Mouse (Mus musculus): ENCODE results near the gene Nfkbiz. TPM values are rescaled to one million over a fixed set of nuclear protein-coding genes. Genes with fewer than 3 reads are reported as not detected.

Gene Nfkbiz
- total RNA-seq, 4 experiments from 2014 or later: 3.4 to 8.0 (median 5.0) TPM

DNA sequence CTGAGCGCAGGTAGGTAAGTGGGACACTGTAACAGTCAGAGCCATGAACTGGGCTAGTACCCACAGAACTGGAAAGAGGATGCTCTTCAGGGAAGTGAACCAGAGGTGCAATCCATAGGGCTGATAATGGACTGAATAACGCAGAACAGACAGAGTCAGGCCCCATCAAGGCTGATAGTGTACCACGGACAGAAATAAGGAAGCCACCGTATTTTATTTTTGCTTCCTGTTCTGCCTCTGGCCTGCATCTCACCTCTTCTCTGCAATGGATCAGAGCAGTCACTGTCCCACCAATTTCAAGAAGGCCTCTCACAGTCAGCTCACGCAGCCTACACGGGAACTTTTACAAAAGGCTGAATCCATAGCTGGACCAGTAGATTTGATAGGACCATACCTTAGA lies 6.7 kb downstream of the Nfkbiz start:
- no peak for DNase-seq

DNA sequence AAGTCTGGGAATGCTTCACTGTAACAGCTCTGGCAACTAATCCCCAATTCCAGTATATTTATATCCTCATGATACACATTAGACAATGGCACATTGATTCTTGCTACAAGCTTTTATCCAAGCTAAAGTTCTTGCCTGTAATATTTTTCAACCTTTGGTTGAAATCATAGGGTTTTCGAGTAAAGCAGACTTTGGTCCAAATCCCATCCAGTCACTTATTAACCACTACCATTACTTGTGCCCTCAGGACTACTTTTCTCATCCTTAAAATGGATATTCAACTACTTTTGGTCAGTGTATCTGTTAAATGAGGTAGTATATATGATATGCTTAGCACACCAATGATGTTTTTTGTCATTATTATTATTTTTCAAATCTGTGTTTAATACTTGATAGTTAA lies 7.2 kb downstream of the Nfkbiz start:
- no peak for DNase-seq

DNA sequence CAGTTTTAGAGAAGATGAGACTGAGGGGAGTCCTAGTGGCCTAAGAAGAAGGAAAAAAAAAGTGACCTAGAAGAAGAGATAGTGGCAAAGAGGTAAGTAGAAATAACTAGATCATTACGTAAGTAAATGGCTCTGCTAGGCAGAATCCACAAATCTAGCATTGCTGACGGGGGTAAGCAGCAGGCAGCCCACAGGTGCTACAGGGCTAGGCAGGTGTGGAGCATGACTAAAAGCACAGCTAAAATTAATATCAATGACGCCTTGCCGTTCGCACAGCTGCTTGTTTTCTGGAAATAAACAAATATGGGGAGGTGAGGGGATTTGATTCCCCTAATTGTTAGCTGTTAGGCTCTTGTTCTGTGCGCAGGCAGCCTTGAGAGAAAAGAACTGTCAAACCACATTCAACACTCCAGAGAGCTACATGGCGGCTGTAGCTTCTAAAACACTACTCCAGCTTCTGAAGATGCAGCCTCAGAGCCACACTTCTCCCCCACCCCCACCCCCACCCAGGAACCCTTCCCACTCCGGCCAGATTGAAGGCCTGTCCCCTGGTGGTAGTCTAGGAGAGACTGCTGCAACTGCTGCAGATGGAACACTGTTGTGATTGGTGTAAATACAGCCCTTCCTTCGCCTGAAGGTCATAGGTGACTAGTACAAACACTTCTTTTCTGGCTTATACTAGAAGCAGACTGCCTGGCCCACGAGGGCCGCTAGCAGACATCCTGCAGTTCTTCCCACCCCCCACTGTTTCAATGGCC lies 15.1 kb downstream of the Nfkbiz start:
- DNase-seq: no peak

DNA sequence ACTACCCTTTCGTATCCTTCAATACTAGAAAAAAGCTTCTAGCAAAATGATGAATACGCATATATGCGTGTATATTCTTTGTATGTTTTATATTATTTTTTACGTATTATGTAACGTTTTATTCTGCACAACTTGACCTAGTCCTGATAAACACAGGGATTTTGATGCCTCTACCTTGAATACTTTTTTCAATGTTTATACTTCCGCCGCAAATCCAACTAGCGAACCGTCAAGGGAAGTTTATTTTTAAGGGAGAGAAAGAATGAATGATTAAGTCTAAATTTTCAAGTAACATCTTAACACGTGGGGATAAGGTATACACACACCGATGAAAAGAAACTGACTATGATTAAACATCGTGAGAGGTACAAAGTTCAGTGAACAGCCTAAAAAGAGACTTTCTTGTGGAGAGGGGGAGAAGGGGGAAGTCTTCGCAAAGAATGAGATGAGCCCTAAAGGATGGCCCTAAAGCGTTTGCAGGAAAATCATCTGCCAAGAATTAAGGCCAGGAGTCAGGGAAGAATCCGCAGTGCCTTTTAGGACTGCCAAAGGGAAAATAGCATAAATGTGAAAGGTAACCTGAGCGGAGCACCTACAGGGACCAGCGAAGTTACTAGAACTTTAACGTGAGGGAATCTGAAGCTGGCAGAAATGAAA lies 15.8 kb downstream of the Nfkbiz start:
- no peak for DNase-seq

DNA sequence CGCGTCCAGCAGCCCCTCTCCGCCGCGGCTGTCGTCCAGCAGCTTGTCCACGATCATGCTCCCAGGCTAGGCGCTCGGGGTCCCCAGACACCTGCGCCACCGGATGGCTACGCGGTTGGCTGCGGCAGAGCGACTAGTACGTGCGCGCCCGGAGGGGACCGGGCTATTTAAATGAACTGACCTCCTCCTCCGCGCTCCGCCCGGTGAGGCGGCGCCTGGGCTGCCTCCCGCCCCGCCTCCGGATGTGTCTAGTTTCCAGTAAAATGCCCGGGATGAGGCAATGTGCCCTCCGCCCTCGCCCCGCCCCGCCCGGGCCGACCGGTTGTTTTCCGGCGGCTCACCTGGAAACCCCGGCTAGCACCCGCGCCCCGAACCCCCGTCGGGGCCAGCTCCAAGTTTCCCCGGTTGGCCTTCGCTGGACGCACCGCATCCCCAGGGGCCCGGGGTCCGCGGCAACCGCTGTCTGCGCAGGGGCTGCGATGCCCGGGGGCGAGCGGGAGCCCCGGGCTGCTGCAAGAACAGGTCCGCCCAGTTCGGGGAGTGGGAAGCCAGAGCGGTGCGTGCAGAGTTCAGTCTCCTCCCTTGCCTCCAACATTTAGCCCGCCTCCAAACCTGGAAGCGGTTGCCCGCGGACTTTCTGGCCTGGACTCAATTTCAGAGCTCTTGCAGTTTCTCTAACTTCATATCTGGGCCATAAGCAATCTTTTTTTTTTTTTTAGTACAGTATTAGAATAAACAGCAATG lies 16.5 kb downstream of the Nfkbiz start:
- peak; percentile 95 for DNase-seq

DNA sequence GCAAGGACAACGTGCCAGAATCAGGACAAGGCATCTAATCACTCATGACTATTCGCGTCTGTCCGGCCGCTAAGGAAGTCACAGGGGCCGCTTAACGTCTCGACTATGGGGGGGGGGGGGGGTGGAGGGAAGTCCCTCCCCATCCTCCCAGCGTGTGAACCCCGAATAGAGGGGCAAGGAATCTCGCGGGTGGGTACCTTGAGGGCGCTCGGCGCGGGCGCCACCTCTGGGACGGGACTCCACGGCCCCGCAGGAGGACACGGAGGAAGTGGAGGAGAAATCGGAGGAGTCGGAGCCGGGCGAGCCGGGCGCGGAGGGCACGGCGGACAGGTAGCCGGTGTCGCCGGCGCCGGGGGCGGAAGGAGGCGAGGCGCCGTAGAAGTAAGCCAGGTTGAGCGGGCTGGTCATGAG lies 17.1 kb downstream of the Nfkbiz start:
- no peak for DNase-seq

DNA sequence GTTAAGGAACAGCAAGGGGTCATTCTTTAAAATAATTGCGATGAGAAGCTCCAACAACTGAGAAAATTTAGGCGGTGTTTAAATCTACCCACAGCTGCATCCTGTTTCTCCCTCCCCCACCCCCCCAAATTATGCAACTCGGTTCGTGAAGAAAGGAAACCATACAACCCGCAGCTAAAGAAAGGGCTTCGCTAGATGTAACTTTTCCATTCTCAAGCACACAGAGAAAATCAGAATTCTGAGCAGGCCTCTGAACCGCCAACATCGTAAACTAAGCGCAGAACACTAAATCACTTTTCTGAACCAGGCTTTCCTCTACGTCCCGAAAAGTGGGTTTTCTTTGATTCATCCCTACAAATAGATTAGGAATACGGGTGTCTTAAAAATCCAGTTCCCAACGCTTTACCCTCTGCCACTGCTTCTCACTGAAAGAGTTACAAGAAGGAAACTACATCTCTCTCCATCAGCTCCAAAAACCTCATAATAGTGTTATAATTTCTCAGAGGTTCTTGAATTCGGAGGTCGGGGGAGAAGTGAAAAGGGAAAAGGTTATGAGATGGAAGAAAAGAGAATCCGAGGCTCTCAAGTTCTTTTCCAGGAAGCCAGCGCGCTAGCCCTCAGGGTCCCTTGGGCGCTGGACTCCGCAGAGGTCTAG lies 17.7 kb downstream of the Nfkbiz start:
- no peak for DNase-seq

DNA sequence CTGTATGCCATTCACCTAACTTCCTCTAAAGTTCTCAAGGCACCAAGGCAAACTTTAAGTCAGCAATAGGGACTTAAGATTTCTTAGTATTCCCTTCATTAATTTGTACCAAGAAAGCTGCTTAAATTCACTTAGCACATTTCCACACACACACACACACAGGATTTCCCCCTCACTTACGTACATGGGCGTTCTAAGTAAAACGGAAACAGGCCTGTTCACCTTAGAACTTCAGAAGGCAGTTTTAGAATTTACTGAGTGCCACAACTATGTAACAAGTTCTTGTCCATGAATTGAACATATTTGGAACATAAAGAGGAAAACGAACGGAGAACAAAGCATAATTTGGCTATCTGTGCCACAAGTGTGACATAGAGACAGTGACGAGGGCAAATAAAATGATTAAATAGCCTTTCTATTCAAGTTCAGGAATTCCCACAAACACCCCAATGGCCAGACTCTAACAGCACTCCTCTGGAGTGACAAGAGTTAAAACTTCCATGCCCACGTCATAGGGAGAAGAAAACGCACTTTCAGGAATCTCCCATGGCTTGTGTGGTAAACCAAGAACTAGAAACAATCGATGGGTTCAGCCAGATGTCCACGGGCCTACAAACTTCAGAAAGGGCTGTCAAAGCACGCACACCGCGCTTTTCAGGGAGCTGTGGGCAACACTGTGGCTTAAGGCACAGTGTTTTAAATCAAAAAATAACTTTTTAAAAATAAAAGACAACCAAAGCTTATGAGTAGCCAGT lies 18.4 kb downstream of the Nfkbiz start:
- DNase-seq: no peak

DNA sequence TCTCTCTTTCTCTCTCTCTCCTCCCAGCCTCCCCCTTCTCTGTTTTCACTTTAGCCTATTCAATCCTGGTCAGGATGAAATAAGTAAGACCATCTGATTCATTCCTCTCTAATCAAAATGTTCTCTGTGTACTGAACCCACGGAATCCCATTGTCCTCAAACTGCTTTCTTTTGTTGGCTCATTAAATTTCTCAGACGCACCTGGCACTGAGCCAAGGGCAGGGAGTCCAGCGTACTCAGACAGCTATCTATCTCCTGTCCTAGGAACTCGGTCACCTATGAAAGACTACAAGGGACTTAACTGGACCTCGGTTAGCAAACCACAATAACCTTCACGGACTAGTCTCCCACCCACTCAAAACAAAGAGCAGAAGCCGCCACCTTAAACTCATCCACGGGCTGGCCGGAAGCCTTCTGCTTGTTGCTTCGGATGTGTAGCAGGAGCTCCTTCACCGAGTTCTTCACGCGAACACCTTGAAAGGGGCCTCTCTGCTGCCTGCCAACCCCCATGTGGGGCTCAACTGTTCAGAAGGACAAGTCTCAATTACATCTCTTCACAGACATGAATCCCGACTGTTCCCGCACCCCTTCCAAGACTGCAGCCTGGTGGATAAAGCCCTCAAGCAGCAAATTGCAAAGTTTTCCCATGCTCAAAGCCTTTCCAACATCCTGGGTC lies 19.4 kb downstream of the Nfkbiz start:
- DNase-seq: peak; percentile 49

DNA sequence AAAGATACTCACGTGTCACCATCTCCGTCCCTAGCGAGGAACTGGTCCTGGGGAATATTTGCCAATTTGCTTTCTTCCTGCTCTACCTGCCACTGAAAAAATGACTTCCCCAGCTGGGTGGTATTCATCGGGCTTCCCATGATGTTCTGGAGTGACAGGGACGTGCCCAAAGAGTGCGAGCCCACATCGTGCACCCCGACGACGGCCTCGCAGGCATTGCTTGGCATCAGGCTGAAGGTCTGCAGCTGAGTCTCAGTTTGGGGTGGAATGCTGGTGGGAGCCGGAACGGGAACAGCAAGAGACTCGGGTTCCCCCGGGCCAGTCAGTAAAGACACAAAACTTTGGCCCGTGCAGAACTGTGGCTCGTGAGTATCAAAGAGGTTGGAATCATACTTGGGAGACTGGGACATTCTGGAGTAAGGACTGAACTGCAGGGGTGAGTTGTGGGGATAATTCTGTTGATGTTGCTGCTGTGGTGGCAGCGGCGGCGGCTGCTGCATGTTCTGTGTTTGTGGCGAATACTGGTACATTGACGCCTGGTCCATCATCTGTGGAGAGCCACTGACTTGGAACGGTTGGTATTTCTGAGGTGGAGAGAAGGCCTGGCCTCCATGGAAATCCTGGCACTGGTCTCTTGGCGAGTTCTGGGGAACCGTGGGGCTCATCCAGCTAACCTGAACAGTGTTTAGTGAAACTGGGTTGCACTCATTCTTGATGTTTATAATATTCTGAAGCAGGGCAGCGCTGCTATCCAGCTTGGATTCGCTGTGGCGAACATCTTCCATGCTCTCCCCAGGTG lies 20.8 kb downstream of the Nfkbiz start:
- DNase-seq: no peak

DNA sequence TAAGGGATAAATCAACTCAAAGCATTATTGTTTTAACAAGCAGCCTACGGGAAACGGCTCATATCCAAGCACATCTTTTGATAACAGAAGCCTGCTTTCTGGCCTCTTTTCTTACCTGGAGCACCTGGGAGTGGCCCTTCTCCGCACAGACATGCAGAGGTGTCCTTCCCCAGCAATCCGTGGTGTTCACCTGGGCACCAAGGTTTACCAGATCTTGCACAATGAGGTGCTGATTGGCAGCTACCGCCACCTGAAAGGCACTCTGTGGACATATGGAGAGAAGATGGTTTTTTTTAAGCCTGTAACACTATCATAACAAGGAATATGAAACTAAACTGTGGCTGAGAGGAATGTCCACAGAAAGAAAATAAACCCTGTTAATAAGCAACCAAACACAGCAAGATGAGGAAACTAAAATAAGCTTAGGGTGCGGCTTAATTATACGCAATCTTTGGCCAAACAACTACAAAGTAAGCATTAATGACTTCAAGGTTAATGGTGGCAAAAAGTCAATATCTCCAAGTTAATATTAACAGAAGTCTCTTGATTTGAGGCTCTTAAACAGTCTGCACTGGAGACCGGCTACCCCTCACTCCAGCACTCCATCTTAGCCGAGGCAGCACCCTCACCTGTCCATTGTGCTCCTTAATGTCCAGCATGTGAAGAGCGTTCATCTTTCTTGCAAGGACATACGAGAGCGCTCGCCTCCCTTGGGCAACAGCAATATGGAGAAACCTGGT lies 22.3 kb downstream of the Nfkbiz start:
- no peak for DNase-seq

DNA sequence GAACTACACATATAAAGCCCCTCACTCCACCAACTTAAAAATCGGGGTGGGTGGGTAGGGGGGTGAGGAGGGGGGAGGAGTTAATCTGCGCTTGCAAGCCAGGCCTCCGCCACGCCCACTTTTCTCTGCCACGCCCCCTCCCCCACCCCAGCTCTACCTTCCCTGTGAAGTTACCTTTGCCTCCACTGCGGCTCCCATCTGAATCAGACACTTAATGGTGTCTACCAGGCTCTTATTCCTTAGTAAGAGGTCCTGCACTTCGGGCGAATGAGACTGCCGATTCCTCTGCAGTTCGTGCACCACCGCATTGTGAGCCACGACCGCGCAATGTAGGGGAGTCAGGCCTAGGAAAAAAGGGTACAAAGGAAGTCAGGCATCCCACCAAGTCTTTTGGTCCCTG lies 23.2 kb downstream of the Nfkbiz start:
- DNase-seq: no peak

DNA sequence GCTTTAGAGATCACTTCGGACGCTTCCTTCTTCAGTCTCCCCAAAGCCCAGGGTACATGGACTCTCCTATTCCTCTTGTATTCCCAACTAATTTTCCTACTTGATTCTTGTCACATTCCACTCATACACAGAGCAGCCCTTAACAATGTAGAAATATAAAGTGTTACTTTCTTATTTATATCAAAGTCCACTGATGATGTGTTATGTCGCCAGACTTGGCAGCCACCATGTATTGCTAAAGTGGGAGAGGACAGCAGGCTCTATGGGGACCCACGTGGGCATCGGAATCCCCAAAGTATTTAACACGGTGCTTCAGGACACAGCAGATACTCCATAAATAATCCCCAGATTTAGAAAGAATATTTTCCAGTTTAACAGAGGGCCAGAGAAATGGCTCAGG lies 24.0 kb downstream of the Nfkbiz start:
- no peak for DNase-seq

DNA sequence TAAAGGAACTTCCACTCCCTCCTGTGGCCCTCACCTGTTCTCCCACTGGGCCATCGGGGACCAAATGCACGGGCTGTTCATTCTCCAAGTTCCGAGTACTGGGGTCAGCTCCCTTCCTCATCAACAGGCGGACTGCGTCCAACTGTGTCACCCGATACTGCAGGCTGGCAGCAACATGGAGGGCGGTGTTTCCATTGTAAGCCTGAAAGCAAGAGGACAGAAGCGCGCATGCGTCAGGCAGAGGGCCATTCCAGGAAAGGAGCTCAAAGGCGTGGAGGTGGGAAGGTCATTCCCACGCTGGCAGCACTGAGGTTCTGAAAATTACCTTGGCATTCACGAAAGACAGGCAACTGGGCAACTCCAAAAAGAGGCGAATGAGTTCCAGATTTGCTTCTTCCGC lies 24.8 kb downstream of the Nfkbiz start:
- no peak for DNase-seq

DNA sequence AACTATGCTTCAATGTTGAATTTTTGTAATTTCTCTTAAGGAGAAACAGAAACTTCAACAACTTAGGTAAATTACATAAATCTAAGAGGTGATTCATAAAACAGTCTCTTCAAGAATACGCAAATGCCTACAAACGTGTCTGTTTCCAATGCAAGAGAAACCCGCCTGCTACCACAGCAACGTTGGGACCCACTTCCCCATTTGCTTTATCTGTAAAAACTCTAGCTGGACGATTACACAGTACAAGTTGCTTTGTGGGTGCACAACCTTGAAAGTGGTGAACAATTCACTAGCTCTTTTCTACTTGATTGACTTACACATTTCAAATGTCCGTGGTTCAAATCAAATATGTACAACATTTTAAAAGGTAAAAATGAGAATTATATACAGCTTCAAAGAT lies 26.9 kb downstream of the Nfkbiz start:
- no peak for DNase-seq

DNA sequence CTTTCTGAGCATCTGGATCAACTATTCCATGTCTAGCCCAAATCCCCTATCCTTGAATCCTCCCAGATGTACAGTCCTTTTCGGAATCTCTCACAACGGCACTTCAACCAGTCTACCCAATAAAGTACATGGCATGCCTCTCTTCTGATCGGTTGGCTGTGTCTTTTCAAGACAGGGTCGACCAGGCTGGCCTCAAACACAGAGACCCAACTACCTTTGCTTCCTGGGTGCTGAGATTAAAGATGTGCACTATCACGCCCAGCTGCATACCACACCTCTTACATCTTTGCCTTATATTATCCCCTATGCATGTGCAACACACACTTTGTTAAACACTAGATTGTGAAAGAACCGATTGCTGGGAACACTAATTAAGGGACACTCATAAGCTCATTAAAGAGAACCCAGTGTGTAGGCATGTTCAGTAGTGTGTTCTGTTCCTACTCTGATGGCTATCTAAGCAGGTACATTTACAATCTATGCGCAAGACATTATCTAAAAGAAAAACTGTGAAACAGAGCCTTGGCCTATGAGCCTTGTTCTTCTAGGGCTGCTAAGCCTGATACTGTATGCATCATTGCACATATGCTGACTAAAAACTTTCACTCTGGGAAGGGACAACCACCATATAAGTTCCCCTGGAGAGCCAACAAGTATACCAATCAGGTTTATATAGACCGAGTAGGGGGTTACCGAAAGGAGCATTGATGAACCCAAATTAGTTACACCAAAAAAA lies 28.8 kb downstream of the Nfkbiz start:
- no peak for DNase-seq

DNA sequence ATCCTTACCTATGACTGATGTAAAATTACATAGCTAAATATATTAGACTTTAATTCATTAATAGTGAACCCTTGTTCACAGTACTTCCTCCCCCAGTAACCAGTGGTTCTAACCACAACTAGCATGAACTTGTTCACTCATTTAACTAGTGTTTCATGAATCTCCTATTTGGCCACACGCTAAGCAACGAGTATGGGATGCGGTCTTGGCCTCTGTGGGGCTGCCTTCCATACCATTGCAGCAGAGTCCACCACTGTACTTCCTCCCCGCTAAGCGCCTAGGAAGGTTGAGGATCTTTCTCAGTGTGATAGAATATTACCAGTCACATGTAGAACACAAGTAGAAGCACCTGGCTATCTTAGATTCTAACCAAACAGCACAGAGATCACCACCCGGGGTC lies 29.4 kb downstream of the Nfkbiz start:
- DNase-seq: no peak

DNA sequence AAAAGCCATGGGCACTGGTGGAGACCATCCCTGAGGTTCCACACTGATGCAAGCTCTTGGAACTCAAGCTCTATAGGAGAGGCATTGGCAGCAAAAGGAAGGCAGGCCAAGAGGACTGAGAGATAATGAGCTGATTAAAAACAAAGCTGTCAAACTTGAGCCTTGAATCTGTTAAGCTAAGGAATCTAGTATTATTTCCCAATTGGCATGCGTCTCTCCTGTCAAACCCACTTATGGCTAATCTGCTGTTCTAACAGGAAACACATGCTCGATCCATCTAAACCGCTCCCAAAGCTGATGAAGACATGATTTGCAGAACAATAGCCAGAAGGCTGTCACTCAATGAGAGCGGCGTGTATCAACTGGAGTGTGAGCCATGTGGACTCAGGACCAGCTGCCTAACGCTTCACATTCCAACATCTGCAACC lies 31.2 kb downstream of the Nfkbiz start:
- no peak for DNase-seq

DNA sequence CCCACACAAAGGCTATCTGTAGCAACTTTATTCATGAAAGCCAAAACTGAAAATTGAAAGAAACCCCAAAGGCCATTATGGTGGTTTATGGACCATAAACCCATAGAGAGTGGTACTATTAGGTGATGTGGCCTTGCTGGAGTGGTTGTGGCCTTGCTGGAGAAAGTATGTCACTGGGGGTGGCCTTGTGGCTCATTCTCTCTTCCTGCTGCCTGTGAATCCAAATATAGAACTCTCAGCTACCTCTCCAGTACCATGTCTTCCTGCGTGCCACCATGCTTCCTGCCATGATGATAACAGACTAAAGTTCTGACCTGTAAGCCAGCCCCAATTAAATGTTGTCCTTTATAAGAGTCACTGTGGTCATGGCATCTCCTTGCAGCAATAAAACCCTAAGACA lies 33.9 kb downstream of the Nfkbiz start:
- no peak for DNase-seq
